Mouse (Mus musculus) right cerebral cortex, adult 2 months (tissue): Measurements from ENCODE around the gene Sowahb.
A peak's percentile ranks its signal among the peaks of the same experiment; 100 is the strongest.

Experiments
- DNase-seq, 2 experiments: peaks; one replicate each; pipeline ENCODE4 v3.0.0; 2021 to 2022; ENCODE audit warnings: low spot score in 2 of 2

Sowahb gene

DNA sequence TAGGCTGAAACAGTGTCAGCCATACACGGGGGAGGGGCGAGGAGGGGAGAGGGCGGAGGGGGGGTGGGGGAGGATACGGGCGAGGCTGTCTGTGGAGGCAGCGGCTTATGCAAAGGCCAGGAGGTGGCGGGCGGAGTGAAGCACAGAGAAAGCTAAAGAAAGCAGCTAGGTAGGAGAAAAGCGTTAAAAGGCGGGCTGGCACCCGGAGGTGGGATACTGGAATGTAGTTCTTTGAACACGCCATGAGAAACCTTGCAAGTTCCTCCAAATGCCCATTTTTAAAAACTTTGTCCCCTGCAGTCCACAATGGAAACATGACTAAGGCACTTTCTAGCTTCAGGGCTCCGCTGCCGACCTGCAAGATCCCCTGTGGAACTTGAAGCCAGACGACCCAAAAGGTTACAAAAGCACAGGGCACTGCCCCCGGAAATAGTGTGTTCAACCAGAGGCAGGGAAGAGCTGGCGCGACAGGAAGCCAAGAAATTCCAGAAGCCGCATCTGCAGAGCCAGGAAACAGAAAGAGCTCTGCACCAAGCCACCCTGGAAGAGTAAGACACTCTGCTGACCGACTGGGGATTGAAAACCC is 39.5 kb downstream of the Sowahb start:
- DNase-seq: peak; percentile 58 to 67

DNA sequence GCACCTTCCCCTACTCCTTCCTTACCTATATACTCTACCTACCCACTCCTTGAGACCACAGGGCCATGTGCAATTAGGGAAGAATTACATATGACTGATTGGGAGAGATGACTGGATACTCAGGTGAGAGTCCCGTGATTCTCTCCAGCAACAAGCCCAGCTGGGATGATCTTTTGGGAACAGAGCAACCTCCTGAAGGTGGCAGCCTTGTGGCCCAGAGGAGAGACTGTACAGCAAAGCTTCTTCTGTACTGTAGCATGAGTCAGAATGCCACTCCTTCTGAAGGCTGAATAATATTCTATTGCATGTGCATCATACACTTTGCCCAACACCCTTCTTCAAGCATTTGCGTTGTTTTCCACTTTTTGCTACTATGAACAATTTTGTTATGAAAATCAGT is 42.2 kb downstream of the Sowahb start:
- no peak for DNase-seq

DNA sequence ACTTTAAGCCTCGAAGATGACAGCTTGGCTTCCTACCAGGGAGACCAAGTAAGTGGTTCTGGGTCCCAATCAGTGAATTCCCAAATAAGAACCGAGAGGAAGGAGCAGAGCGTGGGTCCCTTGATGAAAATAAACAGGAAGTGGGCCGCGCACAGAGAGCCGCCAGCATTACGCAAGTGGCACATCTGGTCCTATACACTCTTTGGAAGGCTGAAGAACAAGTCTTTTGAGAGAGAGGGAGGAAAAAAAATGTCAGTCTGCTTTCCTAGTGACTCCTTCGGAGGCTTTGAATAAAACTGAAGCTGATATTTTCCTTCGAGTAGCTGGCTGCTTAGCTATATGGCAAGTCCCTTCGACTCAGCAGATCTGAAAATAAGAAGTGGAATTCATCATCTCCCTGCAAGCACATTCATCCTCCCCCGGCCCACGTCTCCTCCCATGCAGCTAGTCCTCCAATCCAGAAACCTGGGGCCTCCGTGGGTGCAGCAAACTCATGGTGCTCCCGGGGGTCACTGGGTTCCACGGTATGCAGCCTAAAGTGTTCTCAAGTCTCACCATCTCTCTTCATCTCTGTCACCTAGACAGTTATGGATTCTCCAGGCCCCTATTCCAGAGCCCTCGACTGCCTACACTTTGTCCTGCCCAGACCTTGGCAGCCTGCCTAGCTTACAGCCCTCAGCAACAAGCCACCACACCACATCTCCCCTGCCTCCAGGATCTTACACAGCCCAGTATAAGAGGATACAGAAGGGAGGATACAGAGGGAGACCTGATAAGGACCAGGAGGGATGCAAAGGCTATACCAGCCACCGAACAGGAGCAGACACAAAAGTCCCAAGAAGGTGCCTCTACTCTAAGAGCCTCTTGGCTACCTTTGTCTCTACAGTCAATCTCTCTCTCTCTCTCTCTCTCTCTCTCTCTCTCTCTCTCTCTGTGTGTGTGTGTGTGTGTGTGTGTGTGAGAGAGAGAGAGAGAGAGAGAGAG is 43.8 kb downstream of the Sowahb start:
- peak; percentile 77 to 82 for DNase-seq

DNA sequence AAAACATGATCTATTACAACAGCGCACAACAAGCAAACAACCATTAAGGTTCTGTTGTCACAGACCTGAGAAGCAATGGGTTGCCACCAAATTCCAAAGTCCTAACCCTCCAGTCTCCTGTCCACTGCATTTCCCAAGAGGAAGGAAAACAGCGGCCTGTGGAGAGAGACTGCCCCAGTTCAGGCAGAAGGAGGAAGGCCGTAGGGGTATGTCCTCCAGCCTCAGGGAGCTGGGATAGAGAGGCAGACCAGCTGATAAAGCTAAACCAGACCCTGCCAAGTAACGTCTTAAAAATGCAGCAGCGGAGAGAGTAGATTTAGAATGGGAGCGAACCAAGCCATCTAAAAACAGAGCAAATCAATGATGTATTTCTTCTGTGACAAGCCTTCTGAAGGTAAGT is 44.8 kb downstream of the Sowahb start:
- DNase-seq: no peak

DNA sequence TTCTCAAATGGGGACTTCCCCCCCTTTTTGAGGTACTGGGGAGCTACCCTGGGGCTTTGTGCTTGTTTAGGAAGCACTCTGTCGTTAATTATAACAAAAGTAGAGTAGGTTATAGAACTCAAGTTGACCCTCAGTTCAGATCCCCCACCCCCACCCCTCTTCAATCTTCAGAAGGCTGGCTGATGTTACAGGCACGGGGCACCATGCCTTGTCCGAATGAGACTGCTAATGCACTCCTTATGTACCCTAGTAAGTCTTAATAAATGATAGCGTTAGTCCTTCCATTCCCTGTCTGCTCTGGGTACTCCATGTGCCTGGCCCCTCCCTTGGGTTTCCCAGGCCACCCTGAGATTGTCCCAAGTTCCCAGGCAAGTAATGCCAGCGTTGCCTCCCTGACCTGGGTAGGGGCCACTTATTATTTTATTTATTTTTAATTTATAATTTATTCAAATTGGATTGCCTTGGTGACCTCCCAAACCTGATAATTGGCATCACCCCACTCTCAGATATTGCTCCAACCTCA is 46.3 kb downstream of the Sowahb start:
- DNase-seq: no peak

DNA sequence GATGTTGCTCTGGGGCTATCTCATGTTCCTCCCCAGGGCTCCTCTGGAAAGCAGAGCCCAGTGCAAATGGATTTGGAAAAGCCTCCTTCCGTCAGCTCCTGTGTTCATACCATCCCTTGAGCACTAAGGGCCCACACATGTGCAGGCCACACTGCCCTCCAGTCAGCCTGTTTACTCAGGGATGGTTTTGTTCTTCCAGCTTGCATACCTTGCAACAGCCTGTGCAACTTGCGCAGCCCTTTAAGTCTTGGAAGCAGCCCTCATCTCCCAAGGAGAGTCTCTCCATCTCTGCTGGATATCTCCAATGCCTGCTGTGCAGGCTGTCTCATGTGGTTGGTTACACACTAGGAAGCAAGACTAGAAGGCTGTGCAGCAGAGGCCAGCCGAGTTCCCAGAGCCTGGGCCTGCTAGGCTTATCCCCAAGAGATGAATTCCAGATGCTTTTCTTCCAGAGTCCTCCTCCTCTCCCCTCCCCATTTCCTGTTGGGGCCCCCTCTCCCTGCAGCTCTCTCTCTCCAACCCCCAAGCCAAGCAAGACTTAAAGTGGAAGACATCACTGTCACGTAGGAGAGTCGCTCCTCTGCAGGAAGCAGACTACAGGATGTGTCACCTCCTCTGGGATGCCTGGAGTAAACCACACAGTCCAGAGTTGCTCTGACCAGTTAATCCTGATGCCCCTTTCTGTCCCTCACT is 47.2 kb downstream of the Sowahb start:
- DNase-seq: no peak

DNA sequence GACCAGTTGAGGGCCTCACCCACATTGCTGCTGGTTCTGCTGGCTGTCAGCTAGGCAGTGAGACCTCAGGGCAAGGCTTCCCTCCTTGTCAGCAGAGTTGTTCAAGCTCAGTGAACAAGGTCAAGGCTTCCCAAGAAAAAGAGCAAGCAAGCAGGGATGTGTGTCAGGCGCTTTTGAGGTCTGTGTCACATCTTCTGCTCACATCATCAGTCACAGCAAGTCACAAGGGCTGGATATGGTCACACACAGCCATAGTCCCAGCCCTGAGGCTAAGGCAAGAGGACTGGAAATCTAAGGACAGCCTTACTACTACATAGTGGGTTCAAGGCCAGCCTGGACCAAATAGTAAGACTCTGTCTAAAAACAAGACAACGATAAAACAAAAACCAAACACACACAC is 50.0 kb downstream of the Sowahb start:
- DNase-seq: no peak

DNA sequence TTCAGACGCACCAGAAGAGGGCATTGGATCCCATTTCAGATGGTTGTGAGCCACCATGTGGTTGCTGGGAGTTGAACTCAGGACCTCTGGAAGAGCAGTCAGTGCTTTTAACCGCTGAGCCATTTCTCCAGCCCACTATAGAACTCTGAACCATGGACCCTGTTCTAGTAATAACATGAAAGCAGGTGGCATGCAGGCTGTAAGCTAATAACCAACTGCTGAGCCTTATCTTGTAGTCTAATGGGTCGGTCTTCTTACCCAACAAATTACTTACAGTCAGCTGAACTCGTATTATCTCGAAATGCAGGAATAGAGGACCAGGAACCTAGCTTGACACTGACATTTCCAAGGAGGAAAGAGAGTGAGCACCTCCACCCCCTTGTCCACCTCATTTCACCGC is 50.5 kb downstream of the Sowahb start:
- no peak for DNase-seq

DNA sequence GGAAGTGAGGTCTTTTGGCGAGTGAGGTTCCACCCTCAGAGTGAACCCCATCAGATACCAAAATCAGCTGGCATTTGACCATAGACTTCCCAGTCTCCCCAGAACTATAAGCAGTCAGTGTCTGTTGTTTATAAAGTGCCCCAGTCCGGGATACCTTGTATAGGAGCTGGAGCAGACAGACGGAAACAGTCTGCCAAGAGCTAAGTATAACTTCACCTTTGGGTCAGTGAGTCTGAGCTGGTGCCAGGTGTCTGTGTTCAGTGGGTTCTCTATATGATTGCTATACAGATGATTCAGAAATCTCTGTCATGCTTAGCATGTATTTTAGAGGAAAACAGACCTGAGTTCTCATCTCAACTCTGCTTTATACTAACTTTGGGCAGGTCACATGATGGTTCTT is 52.7 kb downstream of the Sowahb start:
- no peak for DNase-seq
